Mouse (Mus musculus): ENCODE results near the gene Cfap58.

DNA sequence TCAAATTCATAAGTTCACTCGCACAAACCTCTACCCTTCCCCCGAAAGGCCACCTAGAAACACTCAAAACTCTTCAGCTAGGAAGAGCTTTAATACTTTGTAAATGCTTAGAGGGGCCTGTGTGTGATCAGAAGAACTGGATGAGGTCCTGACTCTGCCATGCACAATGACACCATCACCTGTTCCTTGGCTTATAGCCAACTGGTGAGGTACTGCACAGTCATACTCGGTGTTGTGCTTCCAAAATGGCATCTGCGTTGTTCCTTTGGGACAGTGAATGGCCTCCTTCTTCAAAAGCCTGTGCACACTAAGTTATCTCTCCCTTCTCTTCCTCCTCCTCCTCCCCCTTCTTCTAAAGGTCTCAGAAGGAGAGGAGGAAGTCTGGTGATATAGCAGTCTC, 26.7 kb upstream of the Cfap58 start:
- TF ChIP-seq CTCF (IDR thresholded peaks at IDR 0.05; ENCODE audit: borderline replicate concordance, control insufficient read depth, extremely low read depth, insufficient read depth, low read length, poor library complexity) (no peak), POLR2A (IDR thresholded peaks at IDR 0.05; ENCODE audit: control insufficient read depth, extremely low read depth, insufficient read depth, low read length, poor library complexity) (no peak)

Data from thymus, adult 2 months (tissue).